Mouse (Mus musculus): Measurements from ENCODE around the gene Creb3l2. TPM values are rescaled to one million over a fixed set of nuclear protein-coding genes. Genes with fewer than 3 reads are reported as not detected.

The Creb3l2 gene
- polyA plus RNA-seq, 1 experiment from 2014 or later = 3.6 TPM

Other genes starting within 250 kb of the Creb3l2 start
- gene Dgki, start 142.0 kb downstream of the Creb3l2 start, polyA plus RNA-seq (2015; fragmentation: Nextera tagmentation; extraction: Ambion mirVana) = 0.20 and 0.27 TPM in 2 replicates
- gene Akr1d1, start 88.0 kb upstream of the Creb3l2 start, polyA plus RNA-seq (2015; fragmentation: Nextera tagmentation; extraction: Ambion mirVana) = 14.4 and 15.3 TPM in 2 replicates